Mouse (Mus musculus) CH12.LX (cell line): ENCODE measurements around the gene Vmn1r85. TPM values are rescaled to one million over a fixed set of nuclear protein-coding genes. Genes with fewer than 3 reads are reported as not detected.
"Not testable (repeated sequence)": the region's sequence is repeated elsewhere in the genome, so short reads cannot be mapped to it uniquely, and the experiment has no call there.

Experiments used
- DNase-seq: peaks from one replicate; pipeline ENCODE4 v3.0.0-alpha.2; 2013; ENCODE audit errors: extremely low read depth
- H3K27ac ChIP-seq: 2 replicates; pipeline ENCODE4 v1.5.1; 2012; ENCODE audit warnings: low read depth, mild to moderate bottlenecking, control low read depth, moderate library complexity; ENCODE audit not compliant: insufficient read depth
- H3K27me3 ChIP-seq: replicated peaks from 2 replicates; pipeline ENCODE3; 2012; ENCODE audit warnings: inconsistent platforms
- H3K36me3 ChIP-seq, 2 experiments: replicated peaks in 1 of 2; 2 replicates each; pipeline versions ENCODE3 to v1.6.1; 2012; ENCODE audit warnings: inconsistent platforms in 1 of 2, low read length in 1 of 2, mild to moderate bottlenecking in 1 of 2, mixed read lengths in 1 of 2, moderate library complexity in 1 of 2; ENCODE audit not compliant: control insufficient read depth in 1 of 2, insufficient read depth in 1 of 2
- H3K4me1 ChIP-seq, 2 experiments: 2 replicates each; pipeline ENCODE4 v1.6.1; 2012; ENCODE audit warnings: inconsistent platforms in 1 of 2, moderate library complexity in 1 of 2; ENCODE audit not compliant: insufficient read depth in 2 of 2, control insufficient read depth in 1 of 2
- H3K4me2 ChIP-seq: 2 replicates; pipeline ENCODE4 v1.6.1; 2012; ENCODE audit warnings: low read depth, mild to moderate bottlenecking, control low read depth; ENCODE audit not compliant: poor library complexity, insufficient read depth, severe bottlenecking
- H3K4me3 ChIP-seq, 3 experiments: fragments of 150-350 bp in 1 of 3; sonication (generic) in 1 of 3; replicated peaks in 1 of 3; 2 replicates each; pipeline versions ENCODE3 to v1.5.1; 2011 to 2012; ENCODE audit warnings: low read depth in 2 of 3, low read length in 2 of 3, mild to moderate bottlenecking in 2 of 3, moderate library complexity in 2 of 3, control low read depth in 1 of 3, improper control_type of control experiment in 1 of 3, inconsistent platforms in 1 of 3, mixed read lengths in 1 of 3; ENCODE audit not compliant: poor library complexity in 1 of 3
- H3K79me2 ChIP-seq: replicated peaks from 2 replicates; pipeline ENCODE4 v1.6.1; 2012; ENCODE audit warnings: mild to moderate bottlenecking, moderate library complexity; ENCODE audit not compliant: control insufficient read depth, poor library complexity, insufficient read depth, severe bottlenecking; ENCODE audit errors: extremely low read depth
- H3K9ac ChIP-seq: 2 replicates; pipeline ENCODE4 v1.6.1; 2012; ENCODE audit warnings: low read depth, mild to moderate bottlenecking, control low read depth, moderate library complexity; ENCODE audit not compliant: insufficient read depth
- H3K9me3 ChIP-seq: replicated peaks from 2 replicates; pipeline ENCODE3; 2012; ENCODE audit warnings: low read length, inconsistent platforms, mixed read lengths
- BHLHE40 ChIP-seq: IDR thresholded peaks from 2 replicates; pipeline ENCODE4 v1.6.1; 2011; ENCODE audit warnings: mild to moderate bottlenecking, low read depth, low read length, improper control_type of control experiment
- CHD2 ChIP-seq: IDR thresholded peaks from 2 replicates; pipeline ENCODE4 v1.6.1; 2011; ENCODE audit warnings: low read length, improper control_type of control experiment
- E2F4 ChIP-seq: IDR thresholded peaks from 2 replicates; pipeline ENCODE4 v1.6.1; 2011; ENCODE audit warnings: low read depth, low read length, improper control_type of control experiment; ENCODE audit not compliant: insufficient replicate concordance
- HCFC1 ChIP-seq: IDR thresholded peaks from 2 replicates; pipeline ENCODE4 v1.6.1; 2012; ENCODE audit warnings: low read depth, mild to moderate bottlenecking, inconsistent platforms, low read length, improper control_type of control experiment
- JUN ChIP-seq: IDR thresholded peaks from 2 replicates; pipeline ENCODE4 v1.6.1; 2011; ENCODE audit warnings: low read depth, mild to moderate bottlenecking, low read length, improper control_type of control experiment, moderate library complexity; ENCODE audit not compliant: insufficient read depth
- MAFK ChIP-seq: IDR thresholded peaks from 2 replicates; pipeline ENCODE4 v1.6.1; 2011; ENCODE audit warnings: low read length, improper control_type of control experiment; ENCODE audit not compliant: insufficient replicate concordance
- MAZ ChIP-seq: IDR thresholded peaks from 2 replicates; pipeline ENCODE4 v1.6.1; 2012; ENCODE audit warnings: low read depth, mild to moderate bottlenecking, inconsistent platforms, low read length, improper control_type of control experiment, moderate library complexity
- MXI1 ChIP-seq: IDR thresholded peaks from 2 replicates; pipeline ENCODE4 v1.6.1; 2011; ENCODE audit warnings: mild to moderate bottlenecking, low read depth, low read length, improper control_type of control experiment
- RAD21 ChIP-seq: IDR thresholded peaks from 2 replicates; pipeline ENCODE4 v1.6.1; 2011; ENCODE audit warnings: low read depth, mild to moderate bottlenecking, low read length, improper control_type of control experiment, moderate library complexity
- SMC3 ChIP-seq: IDR thresholded peaks from 2 replicates; pipeline ENCODE4 v1.6.1; 2011; ENCODE audit warnings: low read depth, low read length, improper control_type of control experiment
- UBTF ChIP-seq: IDR thresholded peaks from 2 replicates; pipeline ENCODE4 v1.6.1; 2012; ENCODE audit warnings: low read depth, mild to moderate bottlenecking, inconsistent platforms, low read length, improper control_type of control experiment, moderate library complexity
- USF1 ChIP-seq: IDR thresholded peaks from 2 replicates; pipeline ENCODE4 v1.6.1; 2014; ENCODE audit warnings: low read depth, mild to moderate bottlenecking, inconsistent platforms, low read length, improper control_type of control experiment
- USF2 ChIP-seq: conservative IDR thresholded peaks from 2 replicates; pipeline ENCODE4 v1.6.1; 2011; ENCODE audit warnings: low read depth, low read length, improper control_type of control experiment
- ZNF384 ChIP-seq: IDR thresholded peaks from 2 replicates; pipeline ENCODE4 v1.6.1; 2012; ENCODE audit warnings: low read depth, low read length, improper control_type of control experiment, inconsistent platforms
- dilution Hi-C: fragments of 300-500 bp; cut with MboI; formaldehyde crosslinking; loops from 2 replicates; pipeline ENCODE4 v1.14.3; 2020; ENCODE audit warnings: low sequenced_read_pairs; ENCODE audit not compliant: extremely low pct_unique_long_range_greater_than_20kb, extremely low pct_ligation_motif_present
- in situ Hi-C: fragments of 300-500 bp; cut with MboI; formaldehyde crosslinking; loops from 3 replicates; pipeline ENCODE4 v1.14.3; 2019; ENCODE audit warnings: low sequenced_read_pairs, low pct_ligation_motif_present, low pct_unique_long_range_greater_than_20kb, mixed read lengths
- polyA plus RNA-seq: library from polyadenylated mRNA; unstranded; fragments of >175 nt; gene quantifications from 2 replicates; pipeline ENCODE4 v1.2.1, GENCODE M21; 2012; ENCODE audit warnings: low read depth; ENCODE audit not compliant: insufficient read length
- total RNA-seq, 2 experiments: library from RNA; depleted of rRNA; stranded (reverse); fragments of 300-350 nt in 1 of 2; fragments of >200 nt in 1 of 2; gene quantifications; 2 replicates each; pipeline ENCODE4 v1.2.3; 2012 to 2014

Gene Vmn1r85
- total and polyA plus RNA-seq, 3 experiments: not detected

DNA sequence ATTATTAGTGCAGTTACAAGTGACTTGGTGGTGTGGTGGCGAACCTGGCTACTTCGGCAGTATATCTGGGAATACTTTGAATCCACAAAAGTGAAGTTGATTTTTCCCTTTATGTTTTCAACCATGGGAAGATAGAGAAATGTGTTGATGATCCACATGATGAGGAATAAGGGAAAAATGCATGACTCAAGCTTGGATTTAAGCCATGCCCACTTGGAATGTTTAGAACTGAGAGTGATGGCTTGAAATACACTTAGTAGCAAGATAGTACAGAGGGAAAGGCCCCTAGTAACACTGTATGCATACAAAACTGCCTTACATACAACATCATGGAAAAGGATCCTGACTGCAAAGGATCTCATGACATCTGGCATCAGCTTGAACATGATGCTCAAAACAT, 36.9 kb upstream of the Vmn1r85 start:
- TF ChIP-seq UBTF (no peak), MAZ (no peak), HCFC1 (no peak), MAFK (no peak), JUN (no peak), USF1 (no peak), BHLHE40 (no peak), RAD21 (no peak), E2F4 (no peak), CHD2 (no peak), ZNF384 (no peak), MXI1 (no peak), USF2 (no peak)
- TF ChIP-seq, all 38 proteins: peak for 0
- H3K79me2 ChIP-seq: no peaks in the 10 kb centered on the region
- H3K4me1 ChIP-seq: no peaks in the 10 kb centered on the region
- H3K27ac ChIP-seq: no peak overlapping the region
- in situ Hi-C loops (no loop called here), dilution Hi-C loops (no loop called here)
- H3K36me3 ChIP-seq: no peaks in the 10 kb centered on the region
- peaks cover 40% of the 10 kb centered on the region for H3K27me3 ChIP-seq
- H3K4me2 ChIP-seq: no peak overlapping the region
- DNase-seq: no peak
- H3K4me3 ChIP-seq: no peak overlapping the region
- no peak overlapping the region for H3K9ac ChIP-seq
- no peaks in the 10 kb centered on the region for H3K9me3 ChIP-seq

DNA sequence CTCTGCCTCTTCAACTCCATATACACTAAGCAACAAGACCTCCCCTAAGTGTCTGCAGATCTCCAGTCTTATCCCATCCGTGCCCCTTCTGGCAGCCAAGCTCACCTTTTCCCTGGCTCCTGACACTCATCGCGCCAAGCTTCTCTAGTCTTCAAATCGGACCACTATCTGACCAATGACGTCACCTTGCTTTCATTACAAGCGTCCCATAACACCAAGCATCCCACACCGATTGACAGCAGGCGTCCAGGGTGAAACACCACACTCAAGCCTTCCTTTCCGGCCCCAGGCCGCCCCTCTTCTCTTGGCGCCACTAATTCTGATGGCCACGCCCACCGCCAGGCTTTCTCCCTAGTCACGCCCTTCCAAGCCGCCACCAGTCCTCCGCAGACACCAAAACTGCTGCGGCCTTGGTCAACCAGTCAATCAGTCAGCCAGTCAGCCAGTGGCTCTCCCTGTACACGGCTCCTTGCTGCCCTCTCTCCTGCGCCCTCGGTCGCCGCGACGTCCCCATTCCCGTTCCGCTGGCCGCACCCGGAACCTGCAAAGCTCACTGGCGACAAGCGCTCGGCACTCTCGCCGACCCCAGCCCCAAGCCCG, 28.7 kb upstream of the Vmn1r85 start:
- in situ Hi-C loops, H3K4me2 ChIP-seq, H3K9ac ChIP-seq, dilution Hi-C loops, H3K79me2 ChIP-seq, H3K4me3 ChIP-seq, H3K9me3 ChIP-seq, H3K4me1 ChIP-seq, DNase-seq, H3K36me3 ChIP-seq, H3K27ac ChIP-seq: not testable (repeated sequence)
- peaks cover 21% of the 10 kb centered on the region for H3K27me3 ChIP-seq

DNA sequence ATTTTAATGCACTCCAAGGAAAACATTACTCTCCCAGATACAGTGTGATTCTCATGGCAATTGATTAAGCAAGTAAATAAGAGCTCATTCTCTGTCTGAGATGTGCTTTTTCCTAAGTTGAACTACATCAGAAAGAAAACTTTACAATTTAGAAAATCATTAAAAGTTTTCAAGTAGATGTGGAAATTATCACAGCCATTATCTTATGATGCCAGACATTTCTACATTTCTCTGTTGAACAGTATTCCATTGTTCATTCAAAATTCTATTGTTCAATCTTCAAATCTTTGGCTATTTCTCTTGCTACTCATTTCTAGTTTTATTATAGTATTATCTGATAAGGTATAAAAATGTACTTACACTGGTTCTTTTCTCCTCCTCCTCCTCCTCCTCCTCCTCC, 24.8 kb upstream of the Vmn1r85 start, which contains the start of gene Vmn1r86:
Gene Vmn1r86 (minus strand): TSS at position 101 of the 400 bp plus-strand sequence.
- Histone ChIP-seq H3K4me2 (no peak within 1 kb of the TSS), H3K27me3 (peaks cover 25% of the 10 kb centered on the region), H3K4me1 (no peaks in the 10 kb centered on the region), H3K36me3 (no peaks in the 10 kb centered on the region), H3K27ac (no peak within 1 kb of the TSS), H3K9me3 (no peaks in the 10 kb centered on the region), H3K79me2 (no peaks in the 10 kb centered on the region), H3K4me3 (no peak within 1 kb of the TSS), H3K9ac (no peak within 1 kb of the TSS)
- no peak for TF ChIP-seq SMC3
- dilution Hi-C loops: no loop called here
- DNase-seq: no peak
- in situ Hi-C loops: no loop called here
